Mouse (Mus musculus) bone marrow, adult 2 months (tissue): Measurements from ENCODE around the gene Trpc3.

Source experiments
- CTCF ChIP-seq: fragments of 200-500 bp; IDR thresholded peaks from 2 replicates; pipeline ENCODE4 v1.5.1; 2011; ENCODE audit warnings: low read length, control low read depth; ENCODE audit not compliant: control insufficient read depth, insufficient read depth
- POLR2A ChIP-seq: fragments of 200-500 bp; IDR thresholded peaks from 2 replicates; pipeline ENCODE4 v1.6.1; 2011; ENCODE audit warnings: low read depth, mild to moderate bottlenecking, control low read depth, low read length, borderline replicate concordance; ENCODE audit not compliant: control insufficient read depth

DNA sequence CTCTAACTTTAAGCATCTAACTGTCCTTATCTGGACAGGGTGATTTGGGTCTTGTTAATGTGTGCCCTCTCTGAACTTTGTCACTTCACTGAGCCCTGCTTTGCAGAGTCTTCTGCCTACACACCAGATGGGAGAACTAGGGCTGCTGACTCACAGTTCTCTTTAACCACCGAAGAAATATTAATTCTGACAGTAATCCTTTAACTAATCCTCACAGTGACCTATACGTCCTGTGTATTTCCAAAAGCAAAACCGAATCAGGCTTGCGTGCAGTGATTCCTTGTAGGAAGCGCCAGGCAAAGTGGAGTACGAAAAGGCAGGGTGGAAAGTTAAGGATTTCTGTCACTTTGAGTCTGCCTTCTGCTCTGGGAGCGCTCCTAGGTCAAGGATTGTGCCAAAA lies 71.8 kb downstream of the Trpc3 start:
- TF ChIP-seq CTCF (no peak), POLR2A (no peak)
